Mouse (Mus musculus): ENCODE measurements at regions not wholly inside any gene's neighbourhood (a gene's known extent, or its start where the extent isn't known, plus 50 kb on each side); places are given as distances from the start of the nearest gene placed in this dataset.
"Not testable (repeated sequence)": the region's sequence is repeated elsewhere in the genome, so short reads cannot be mapped to it uniquely, and the experiment has no call there.

- DNase-seq (ENCODE audit: low read depth) = peak; percentile 32
These were observed 83.8 kb downstream of the Fam174a start for GRCm38 (mm10) chr1:95397188-95397587.

DNA sequence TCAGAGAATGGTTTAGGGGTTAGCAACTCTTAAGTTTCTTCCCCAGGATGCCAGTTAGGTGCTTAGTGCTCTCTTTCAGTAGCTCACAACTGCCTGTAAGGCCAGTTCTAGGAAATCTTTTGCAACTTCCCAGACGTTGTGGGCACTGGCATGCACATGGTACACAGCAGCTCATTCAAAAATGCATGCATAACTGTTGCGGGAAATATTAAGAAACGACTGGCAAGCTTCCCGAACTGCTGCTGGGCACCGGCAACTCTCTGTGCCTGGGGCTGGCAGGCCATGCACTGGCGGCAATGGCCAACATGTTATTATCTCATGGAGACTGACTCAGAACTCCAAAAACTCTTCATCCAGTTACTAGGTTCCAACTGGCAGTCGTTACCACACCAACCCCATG, 86.3 kb downstream of the Fam174a start:
- no peak for DNase-seq (ENCODE audit: low read depth)

GRCm38 (mm10) chr1:95422253-95422652, 108.8 kb downstream of the Fam174a start:
- no peak for DNase-seq (ENCODE audit: low read depth)

DNA sequence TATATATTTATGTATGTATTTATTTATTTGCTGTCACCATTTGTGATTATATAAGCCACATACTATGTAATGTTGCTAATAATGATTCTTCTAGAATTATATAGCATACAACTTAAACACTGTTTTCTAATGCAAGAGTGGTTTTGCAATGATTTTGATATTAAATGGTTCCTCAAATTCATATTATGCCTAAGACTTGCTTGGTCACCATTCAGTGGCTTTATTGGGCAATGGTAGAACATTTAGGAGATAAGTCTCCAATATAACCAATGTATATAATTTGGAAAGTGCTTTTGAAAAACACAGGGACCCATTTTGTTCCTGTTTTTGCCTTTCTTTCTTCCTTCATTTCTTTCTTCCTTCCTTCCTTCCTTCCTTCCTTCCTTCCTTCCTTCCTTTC, 112.0 kb downstream of the Fam174a start:
- DNase-seq (ENCODE audit: low read depth) = no peak

- no peak for DNase-seq (ENCODE audit: low read depth)
These were observed 123.7 kb downstream of the Fam174a start for GRCm38 (mm10) chr1:95437155-95437554.

GRCm38 (mm10) chr1:95445541-95445940, 132.1 kb downstream of the Fam174a start:
- DNase-seq (ENCODE audit: low read depth) = no peak

GRCm38 (mm10) chr1:95448962-95449558, 135.6 kb downstream of the Fam174a start:
- no peak for DNase-seq (ENCODE audit: low read depth)

GRCm38 (mm10) chr1:95450920-95451332, 137.5 kb downstream of the Fam174a start:
- peak; percentile 7 for DNase-seq (ENCODE audit: low read depth)

DNA sequence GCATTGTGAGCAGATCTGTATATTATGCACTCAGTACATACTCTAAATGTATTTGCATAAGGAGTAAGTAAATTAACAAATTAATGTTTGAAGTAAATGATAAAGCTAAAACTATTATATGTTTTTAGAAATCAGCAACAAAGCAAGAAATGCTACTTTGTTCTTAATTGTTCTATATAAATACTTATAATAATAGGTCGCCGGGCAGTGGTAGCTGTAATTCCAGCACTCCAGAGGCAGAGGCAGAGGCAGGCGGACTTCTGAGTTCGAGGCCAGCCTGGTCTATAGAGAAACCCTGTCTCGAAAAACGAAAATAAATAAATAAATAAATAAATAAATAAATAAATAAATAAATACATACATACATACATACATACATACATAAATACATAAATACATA, 138.3 kb downstream of the Fam174a start:
- peak; percentile 81 for DNase-seq (ENCODE audit: low read depth)

- DNase-seq (ENCODE audit: low read depth) = no peak
These were observed 140.8 kb downstream of the Fam174a start for GRCm38 (mm10) chr1:95454246-95454645.

GRCm38 (mm10) chr1:95459355-95459754, 145.9 kb downstream of the Fam174a start:
- DNase-seq (ENCODE audit: low read depth) = no peak

GRCm38 (mm10) chr1:95468095-95468494, 154.7 kb downstream of the Fam174a start:
- DNase-seq (ENCODE audit: low read depth) = no peak

DNA sequence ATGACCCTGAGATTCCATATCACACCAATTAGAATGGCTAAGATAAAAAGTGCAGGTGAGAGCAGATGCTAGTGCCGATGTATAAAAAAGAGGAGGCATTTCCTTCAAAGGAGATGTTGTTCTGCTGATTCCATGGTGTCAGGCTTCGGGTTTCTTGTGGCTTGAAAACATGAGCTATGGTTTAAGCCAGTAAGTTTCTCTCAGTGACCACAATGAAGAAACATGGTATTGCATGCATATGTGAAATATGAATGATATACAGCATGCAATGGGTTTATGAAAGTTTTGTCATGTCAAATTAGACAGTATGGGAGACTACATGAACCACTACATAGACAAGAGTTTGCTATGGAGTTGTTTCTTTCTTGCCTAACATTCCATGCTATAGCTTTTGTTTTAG, 155.3 kb downstream of the Fam174a start:
- no peak for DNase-seq (ENCODE audit: low read depth)

GRCm38 (mm10) chr1:95470491-95470890, 157.1 kb downstream of the Fam174a start:
- DNase-seq (ENCODE audit: low read depth) = no peak

DNA sequence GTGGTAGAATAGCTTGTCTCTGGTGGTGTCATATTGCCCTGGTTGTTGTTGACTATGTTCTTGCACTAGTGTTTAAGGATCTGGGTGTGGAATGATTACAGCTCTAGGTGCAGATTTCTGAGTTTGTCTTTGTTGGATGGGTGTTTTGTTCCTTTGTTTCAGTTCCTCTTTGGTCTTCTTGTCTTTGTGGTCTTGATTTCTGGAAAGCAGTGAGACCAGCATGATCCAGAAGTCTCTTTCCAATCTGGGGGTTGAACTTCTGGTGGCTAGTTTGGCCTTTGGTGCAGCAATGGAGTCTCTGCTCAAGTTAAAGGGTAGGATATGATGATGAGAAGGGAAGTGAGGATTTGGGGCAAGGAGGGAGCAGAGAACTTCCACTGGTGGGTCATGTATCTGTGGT, 174.4 kb downstream of the St8sia4 start:
- no peak for DNase-seq (ENCODE audit: low read depth)

GRCm38 (mm10) chr1:95500671-95501070, 166.7 kb downstream of the St8sia4 start:
- DNase-seq (ENCODE audit: low read depth) = not testable (repeated sequence)

- DNase-seq (ENCODE audit: low read depth) = no peak
These were observed 158.7 kb downstream of the St8sia4 start for GRCm38 (mm10) chr1:95508718-95509117.

- no peak for DNase-seq (ENCODE audit: low read depth)
These were observed 138.6 kb downstream of the St8sia4 start for GRCm38 (mm10) chr1:95528726-95529125.

DNA sequence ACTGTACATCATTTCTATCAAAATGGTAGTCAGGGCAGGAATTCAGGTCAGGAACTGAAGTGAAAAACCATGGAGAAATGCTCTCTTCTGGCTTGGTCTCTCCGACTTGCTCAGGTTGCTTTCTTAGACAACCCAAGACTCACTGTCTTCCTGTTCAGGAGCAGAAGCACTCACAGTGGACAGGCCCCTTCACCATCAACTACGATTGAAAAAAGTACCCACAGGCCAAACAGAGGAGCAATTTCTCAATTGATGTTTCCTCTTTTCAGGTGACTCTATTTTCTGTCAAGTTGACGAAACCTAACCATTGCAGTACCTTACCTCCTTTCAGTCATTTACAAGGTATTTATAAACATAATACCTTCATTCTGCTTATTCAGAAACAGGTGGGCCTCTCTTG, 136.4 kb downstream of the St8sia4 start:
- no peak for DNase-seq (ENCODE audit: low read depth)
